Mouse (Mus musculus) heart, adult 9 months (tissue): Measurements from ENCODE around the gene H2-M10.2.

Source experiments
- DNase-seq, 2 experiments: peaks; one replicate each; pipeline ENCODE4 v3.0.0; 2022; ENCODE audit warnings: low spot score in 2 of 2

H2-M10.2 gene

DNA sequence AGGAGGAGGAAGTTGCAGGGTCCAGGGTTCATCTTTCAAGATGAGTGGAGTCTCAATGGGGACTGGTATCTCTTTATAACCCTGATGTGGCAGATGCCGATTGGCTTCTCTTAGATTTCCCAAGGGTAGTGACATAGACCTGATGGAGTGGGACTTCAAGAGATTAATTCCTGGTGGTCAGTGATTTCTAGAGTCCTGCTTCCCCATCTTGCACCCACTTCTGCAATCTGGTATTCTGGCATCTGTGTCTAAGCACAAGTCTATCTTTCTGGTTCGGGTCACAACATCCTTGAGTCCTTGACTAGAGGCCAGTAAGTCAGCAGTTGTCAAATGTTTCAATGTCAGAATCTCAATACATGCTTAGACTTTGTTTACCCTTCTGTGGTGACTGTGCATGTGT lies at the start of gene H2-M10.2:
Gene H2-M10.2 (minus strand): TSS at position 101 of the 400 bp plus-strand sequence.
- DNase-seq, result no peak

DNA sequence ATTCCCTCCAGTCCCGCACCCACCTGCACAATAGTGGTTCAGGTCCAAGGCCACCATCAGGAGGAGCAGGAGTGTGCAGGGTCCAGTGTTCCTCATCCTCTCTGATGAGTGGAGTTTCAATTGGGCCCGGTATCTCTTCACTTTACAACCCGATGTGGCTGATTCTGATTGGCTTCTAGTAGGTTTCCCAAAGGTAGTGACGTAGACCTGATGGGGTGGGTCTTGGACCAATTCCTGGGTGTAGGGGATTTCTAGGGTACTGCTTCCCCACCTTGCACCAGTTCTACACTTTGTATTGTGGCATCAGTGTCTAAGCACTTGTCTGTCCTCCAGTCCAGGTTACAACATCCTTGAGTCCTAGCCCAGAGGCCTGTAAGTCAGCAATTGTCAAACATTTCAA lies 39.8 kb upstream of the H2-M10.2 start, which contains the start of gene H2-M10.1:
Gene H2-M10.1 (minus strand): TSS at position 101 of the 400 bp plus-strand sequence.
- no peak for DNase-seq

DNA sequence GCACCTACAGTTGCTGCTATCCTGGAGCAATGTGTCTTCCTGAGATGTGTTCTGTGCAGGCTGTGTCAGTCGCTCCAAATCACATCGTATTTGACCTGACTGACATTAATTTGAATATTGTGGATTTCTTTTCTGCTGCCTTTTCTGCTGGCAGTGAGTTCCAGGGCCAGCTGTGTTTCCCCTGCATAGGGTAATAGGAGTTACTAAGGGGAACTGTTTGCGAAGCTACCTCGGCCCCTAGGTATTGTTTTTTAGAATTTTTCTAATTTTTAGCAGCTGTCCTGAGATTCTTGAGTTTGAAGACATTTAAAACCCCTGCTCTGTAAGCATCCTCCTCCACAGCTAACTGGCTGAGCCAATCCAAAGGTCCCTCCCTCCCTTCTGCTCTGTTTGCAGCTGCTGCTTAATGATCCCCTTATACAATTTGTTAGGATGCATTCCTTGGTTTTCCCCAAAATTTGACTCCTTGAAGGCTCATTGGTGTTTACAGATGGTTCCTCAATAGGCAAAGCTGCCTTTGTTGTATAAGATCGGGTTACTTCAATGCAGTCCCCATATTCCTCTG lies 29.5 kb upstream of the H2-M10.2 start:
- no peak for DNase-seq

DNA sequence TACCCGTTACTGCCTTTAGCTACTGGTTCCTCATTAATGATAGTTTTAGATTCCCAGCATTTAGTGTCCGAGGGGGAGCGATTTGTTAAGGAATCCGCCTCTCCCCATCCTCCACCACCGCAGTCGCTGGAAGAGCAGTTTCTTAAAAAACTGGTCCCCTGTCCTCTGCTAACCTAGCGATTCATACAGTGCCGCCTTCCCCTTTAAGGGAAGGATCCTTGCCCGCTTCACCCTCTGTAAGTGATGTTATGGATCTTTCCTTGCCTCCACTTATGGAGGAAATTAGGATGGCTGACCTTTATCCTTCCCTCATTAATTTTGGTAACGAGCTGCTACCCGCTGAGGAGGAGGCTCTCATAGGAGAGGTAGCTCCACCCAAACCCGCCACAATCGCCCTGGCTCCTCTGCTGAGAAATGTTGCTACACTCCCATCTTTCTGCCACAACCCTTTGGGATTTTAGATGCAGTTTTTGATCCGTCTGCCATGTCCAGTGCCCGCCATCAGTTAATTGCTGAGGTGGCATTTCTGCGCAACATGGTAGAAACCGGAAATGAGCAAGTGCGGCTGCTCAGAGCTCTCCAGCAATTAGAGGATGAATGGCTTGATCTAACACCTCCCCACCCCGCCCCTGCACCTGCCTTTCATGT lies 28.9 kb upstream of the H2-M10.2 start:
- peak; percentile 19 for DNase-seq

DNA sequence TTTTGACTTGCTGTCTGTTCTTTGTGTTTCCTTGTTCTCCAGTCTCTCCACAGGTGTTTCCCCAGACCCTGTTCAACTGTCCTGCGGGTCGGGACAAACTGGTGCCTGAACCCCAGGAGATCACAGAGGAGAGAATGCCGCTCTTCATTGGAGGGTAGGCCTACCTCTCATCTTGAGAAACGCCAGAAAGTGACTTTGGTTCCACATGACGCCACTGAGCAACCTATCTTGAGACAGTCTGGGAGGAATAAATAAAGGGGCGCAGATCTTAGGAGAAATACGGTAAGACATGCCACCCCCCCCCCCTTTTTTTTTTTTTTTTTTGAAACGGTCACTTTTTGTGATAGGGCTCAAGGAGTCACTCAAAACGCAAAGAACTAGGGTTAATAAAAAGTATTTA lies 28.2 kb upstream of the H2-M10.2 start:
- DNase-seq, result no peak

DNA sequence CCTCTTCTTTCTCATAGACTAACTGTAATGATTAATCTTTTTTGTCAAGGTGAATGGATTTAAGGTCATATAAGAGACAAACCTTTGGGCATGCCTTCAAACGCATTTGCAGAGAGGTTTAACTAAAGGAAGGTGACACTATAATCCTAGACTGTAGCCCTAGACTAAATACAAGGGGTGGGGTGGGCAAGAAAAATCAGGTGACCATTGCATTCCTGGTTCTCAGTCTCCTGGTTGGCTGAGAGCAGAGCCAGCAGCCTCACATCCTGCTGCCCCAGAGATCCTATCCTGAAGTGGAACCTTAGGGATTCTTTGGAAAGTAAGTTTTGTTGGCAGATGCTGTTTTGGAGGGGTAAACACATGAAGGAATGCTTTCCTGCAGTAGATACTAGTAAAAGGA lies 23.0 kb upstream of the H2-M10.2 start:
- DNase-seq, result no peak

DNA sequence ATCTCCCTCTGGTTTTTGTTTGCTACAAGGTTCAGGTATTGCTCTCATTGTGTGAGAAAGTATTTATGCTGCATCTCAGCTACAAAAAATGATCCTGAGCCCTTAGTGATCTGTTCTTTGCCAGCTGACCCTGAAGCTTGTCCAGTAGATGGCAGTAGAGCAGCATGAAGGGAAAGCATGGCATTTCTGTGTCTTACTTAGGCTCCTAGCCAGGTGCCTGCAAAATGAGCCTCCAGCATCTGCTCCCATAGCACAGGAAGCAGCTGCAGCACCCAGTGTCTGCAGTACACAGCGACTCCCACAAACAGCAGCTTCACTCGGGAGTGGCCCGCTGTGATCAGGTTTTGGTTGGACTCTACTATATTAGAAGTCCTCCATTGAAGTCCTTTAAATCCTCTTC lies 22.6 kb upstream of the H2-M10.2 start:
- DNase-seq, result peak; percentile 36 to 51

DNA sequence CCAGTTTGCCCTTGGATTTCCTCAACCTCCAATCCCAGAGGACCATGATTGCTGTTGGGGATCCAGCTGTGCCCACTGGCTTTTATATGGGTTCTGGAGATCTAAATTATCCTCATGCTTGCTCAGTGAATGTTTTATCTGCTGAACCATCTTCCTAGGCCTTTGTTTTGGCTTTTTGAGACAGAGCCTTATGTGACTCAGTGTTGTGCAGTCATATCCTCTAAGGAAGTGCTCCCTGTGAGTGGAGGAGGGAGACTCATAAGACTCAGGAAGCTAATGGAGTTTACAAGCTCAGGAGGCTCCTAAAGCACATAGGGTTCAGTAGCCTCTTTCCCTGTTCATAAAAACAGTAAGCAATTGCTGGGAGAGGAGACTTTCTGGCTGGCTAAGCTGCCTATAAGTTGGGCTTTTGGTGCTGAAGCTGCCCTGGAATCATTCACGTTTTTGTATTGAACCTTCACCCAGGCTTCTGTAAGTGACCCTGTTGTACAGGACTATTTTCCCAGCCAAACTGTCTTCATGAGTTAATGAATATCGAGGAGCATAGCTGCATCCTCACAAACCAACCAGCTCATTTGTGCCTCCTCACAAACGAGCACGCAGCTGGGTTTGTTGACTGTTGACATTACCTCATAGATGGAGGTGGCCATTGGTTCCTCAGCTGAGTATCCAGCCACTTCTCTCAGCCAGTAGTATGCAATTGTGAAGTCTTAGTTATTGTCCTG lies 4.6 kb downstream of the H2-M10.2 start:
- no peak for DNase-seq

DNA sequence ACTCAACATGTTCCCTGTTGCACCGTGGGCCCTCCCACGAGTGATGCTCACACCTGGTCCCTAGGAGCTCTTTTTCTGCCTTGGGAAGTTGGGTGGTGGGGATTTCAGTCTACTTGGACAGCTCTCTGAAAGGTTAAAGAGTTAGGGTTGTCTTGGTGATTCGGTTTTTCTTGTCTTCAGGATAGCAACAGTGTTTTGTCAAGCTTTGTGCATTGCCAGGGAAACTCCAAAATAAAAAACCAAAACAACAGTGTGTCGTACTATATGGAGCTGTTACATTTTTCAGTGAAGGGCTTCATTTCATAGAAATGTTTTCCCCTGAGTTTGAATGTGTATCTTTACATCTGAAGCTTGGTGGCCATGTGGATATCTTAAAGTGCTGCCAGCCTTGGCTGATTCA lies 11.5 kb downstream of the H2-M10.2 start:
- DNase-seq, result no peak

DNA sequence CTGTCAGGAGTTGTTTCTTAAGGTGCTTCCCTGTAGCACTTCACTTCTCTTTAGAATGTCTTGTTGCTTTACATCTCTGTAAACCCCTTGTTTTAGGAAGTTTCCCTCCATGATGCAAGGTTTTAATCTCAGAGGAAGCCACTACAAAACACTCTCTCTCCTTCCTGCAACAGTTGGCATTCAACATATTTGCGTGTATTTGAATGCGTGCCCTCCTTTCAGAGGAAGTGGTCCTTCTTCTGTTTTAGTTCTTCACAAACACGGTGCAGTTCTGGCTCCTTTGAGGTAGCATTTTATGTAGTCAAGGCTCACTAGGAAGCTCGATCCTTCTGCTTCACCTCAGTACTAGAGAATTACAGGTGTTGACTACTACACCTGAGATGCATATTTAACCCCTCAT lies 12.5 kb downstream of the H2-M10.2 start:
- DNase-seq, result no peak

DNA sequence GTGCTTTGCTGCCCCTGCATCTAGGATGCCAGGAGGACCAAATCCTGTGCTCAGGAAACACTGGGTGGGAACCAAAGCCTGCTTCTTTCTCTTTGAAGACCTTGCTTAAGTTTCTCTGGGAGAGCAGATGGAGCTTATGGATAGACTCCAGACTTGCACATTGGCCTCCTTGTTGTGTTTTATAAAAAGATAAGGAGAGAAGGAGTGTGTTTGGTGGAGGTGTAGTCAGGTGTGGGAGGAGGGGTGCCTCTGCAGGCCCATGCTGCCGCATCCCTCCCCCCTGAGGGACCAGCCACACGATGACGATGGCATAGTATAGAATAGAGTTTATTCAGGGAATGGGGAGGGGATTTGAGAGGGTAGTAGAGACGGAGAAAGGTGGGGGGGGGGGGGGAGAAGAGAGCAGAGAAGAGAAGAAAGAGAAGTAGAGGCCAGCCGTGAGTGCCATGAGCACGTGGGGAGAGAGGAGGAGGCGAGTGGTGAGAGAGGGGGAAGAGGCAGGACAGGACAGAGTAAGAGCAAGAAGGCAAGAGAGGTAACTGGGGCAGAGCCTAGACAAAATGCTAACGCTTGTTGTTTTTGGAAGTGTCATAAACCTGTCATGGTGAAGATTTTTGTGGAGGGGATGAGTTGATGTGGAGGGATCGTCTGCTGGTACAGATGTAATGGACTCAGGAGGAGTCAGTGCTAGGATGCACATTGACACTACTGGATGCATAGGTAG lies 13.5 kb downstream of the H2-M10.2 start:
- DNase-seq, result no peak

DNA sequence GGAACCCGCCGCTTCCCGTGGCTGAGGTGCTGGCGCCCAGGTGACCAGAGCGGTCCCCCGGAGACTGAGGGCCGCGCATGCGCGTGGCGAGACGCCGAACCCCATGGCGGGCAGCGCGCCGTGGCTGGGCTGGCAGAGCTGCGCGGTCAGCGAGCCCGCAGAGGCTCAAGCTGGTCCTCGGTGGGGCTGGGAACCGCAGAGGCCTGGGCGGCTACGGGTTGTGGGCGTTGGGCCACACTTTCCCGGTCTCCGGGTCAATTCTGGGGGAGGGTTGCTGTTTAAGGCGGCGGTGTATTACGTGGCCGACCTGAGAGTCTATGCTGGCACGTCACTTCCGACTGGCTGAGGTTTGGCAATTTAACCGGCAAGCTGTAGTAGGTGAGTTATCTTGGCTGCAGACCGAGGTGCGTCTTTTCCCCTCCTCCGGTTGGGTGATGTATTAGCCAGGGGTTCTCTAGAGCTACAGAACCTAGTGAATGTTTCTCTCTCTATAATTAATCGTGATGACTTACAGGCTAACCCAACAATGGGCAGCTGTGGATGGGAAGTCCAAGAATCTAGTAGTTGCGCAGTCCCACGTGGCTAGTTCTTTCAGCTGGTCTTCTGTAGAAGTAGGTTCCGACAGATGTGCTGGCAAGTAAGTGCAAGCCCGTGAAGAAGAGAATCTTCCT lies 14.6 kb downstream of the H2-M10.2 start, which contains the start of gene Trim39:
Gene Trim39 (minus strand): TSS at position 662 of the 671 bp plus-strand sequence.
- peak; percentile 90 to 91 for DNase-seq

DNA sequence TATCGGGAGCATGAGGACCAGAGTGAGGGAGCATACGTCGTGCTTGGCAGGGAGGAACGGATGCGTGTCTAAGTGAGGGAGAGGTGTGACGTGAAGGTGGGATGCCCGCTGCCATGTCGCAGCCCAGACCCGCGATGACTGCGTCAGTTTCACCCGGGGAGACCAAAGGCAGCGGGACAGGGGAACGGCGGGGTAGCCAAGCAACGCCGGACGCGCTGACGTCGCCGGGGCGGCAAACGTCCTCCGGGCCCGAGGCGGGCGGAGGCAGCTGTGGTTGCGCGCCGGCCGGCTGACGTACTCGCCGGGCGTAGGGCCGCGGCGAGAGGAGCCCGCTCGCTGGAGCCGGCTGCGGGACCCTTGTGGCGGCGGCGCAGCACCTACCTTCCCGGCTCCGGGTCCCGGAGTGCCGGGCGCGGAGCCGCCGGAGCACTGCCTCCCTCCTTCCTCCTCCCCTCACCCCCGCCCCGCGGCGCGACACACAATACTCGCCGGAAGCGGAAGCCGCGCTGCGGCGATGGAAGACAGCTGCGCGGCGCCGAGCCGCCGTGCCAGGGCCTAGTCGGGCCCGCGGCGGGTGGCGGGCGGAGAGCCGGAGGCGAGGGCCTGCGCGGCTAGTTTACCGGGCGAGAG lies 15.2 kb downstream of the H2-M10.2 start:
- DNase-seq, result peak; percentile 91 to 92

DNA sequence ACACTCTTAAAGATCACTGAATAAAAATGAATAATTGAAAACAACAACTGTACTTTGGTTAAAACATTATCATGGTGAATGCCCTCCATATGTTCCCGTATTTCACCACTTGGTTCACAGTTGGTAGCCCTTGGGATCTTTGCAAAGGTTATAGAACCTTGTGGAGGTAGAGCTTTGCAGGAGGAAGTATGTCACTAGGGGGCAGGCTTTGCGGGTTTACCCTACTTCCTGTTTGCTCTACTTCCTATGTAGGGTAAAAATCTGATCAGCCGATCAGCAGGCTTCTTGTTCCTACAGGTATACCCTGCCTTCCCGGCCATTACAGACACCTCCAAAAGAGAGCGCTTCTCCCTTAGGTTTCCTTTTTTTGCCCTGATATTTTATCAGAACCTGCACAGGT lies 20.5 kb downstream of the H2-M10.2 start:
- DNase-seq, result no peak

DNA sequence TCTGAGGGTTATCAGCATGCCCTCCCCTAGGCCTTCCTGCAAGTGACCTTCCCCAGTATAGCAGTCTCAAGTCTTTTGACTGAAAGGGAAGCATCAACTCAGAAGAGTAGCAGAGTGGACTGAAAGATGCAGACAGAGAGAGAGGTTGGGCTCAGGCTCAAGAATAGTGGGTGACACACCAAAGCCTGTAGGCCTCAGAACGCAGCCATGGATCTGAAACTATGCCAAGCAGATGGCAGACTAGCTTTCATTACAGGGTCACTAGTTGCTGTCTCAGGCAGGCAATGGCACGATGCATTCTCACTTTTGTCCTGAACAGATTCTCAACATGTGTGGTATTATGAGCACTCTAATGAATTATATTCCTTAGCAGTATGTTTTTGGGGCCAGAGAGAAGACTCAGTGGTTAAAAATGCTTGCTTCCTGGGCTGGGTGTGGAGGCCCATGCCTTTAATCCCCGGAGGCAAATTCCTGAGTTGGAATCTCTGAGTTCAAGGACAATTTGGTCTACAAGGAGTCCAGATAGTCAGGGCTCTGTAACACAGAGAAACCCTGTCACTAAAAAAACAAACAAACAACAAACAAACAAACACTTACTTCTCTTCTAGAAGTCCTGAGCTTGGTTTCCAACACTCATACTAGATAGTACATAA lies 21.9 kb downstream of the H2-M10.2 start:
- no peak for DNase-seq

DNA sequence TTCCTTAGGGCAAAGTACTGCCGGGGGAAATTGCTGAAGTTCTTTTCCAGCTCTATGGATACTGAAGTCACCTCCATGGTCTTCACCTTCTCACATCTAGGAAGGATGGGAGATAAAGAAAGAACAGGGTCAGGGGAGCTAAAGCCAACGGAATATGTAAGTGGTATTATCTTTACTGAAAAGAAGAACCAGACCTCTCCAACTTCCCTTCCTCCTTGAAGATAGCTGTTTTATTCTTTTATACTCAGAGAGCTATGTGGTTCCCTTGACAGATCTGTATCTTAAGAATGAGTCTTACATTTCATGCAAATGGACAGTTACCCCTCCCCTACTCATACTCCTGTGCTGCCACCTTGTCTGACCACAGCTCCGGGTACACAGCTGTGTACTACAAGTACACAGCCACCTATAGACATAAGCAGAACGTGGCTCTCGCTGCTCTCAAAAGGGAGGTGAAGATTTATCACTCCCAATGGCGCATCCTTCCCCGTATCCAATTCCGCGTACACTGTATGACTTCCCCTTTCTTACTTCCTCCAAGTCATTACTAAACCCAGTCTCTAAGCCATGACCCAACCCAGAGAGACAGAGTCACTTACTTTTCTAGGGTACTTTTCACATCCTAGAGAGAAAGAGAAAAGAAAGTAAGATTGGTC lies 24.7 kb downstream of the H2-M10.2 start:
- DNase-seq, result no peak

DNA sequence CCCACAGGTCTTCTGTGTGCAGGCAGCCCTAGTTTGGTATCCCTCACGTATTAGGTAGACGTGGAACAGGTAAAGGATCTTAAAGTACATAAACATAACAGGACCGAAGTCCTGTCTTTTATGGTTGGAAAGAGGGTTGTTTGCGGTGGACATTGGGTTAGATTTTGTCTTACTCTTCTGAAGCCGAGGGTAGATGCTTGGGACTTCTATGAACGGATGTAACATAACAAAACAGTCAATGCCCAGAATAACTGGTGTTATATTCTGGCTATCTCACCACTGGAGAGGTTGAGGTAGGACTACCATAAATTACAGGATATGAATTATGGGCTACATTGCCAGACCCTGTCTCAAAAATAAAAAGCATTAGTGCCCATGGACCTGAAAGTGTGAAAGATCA lies 28.3 kb downstream of the H2-M10.2 start, which contains the start of gene Rpp21:
Gene Rpp21 (minus strand): TSS at position 101 of the 400 bp plus-strand sequence.
- DNase-seq, result no peak

DNA sequence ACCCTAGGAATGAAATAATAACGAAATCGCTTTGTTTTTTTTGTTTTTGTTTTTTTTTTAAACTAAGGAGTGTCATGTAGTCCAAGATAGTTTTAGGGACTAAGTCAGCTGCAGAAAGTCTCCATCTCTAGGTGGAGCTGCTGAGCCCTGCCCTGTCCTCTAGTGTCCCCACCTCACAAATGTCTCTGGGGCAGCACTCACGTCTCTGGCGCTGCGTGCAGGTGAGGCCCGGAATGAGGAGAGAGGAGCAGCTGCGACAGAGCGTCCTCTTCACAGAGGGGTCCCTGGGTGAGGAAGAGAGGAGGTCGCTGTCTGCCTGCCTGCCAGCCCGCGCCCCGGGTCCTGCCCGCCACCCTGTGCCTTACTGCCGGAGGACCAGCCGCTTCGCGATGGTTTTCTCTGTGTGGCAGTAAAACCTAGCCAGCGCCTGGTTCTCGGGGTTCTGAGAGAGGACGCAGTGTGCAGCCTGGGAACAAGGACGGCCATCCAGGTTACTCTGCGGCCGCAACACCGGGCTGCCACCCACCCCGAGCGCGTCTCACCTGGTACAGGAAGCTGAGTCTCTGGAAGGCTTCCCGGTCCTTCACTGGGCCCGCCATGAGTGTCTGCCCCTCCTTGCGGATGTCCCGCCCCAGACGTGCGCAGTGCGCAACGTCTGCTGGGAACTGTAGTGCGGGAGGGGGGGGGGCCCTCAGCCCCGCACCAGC lies 28.9 kb downstream of the H2-M10.2 start:
- DNase-seq, result peak; percentile 81 to 82

DNA sequence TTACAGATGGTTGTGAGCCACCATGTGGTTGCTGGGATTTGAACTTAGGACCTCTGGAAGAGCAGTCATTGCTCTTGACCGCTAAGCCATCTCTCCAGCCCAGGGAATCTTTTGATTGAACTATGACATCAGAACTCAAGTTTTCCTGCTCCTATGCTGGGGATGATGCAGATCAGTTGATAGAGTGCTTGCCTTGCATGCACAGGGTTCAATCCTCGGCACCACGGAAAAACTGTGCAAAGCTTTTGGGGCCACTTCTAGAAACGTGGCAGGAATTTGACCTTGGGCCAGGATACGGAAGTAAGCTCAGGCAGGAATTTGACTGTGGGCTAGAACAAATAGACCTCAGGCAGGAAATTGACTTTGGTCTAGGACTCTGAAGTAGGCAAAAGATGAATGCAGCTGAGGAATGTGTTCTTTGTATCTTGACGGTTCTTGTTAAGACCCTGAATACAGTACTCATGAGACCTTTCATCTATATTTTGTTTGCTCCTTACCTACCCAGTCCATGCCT lies 33.1 kb downstream of the H2-M10.2 start:
- DNase-seq, result no peak
